Mouse (Mus musculus) midbrain, embryonic 15.5 days (tissue): ENCODE measurements around the gene Itga1. TPM values are rescaled to one million over a fixed set of nuclear protein-coding genes. Genes with fewer than 3 reads are reported as not detected.

Source experiments
- ATAC-seq: fragments of 200-750 bp; cut with Nextera tagmentation; replicated peaks from 2 replicates; pipeline ENCODE4 v1.8.0; 2017; ENCODE audit warnings: moderate TSS enrichment
- H3K27ac ChIP-seq: fragments of 300-500 bp; sonication (generic); 2 replicates; pipeline ENCODE4 v1.5.1; 2015; ENCODE audit warnings: mild to moderate bottlenecking, inconsistent platforms
- H3K27me3 ChIP-seq: fragments of 300-500 bp; sonication (generic); replicated peaks from 2 replicates; pipeline ENCODE4 v1.6.1; 2015; ENCODE audit warnings: inconsistent platforms
- H3K36me3 ChIP-seq: fragments of 300-500 bp; sonication (generic); replicated peaks from 2 replicates; pipeline ENCODE4 v1.6.1; 2015; ENCODE audit warnings: inconsistent platforms
- H3K4me1 ChIP-seq: fragments of 300-500 bp; sonication (generic); 2 replicates; pipeline ENCODE4 v1.6.1; 2015; ENCODE audit warnings: inconsistent platforms
- H3K4me2 ChIP-seq: fragments of 300-500 bp; sonication (generic); 2 replicates; pipeline ENCODE4 v1.6.1; 2015; ENCODE audit warnings: inconsistent platforms, mild to moderate bottlenecking, moderate library complexity
- H3K4me3 ChIP-seq: fragments of 300-500 bp; sonication (generic); 2 replicates; pipeline ENCODE4 v1.5.1; 2015; ENCODE audit warnings: mild to moderate bottlenecking, inconsistent platforms
- H3K9ac ChIP-seq: fragments of 300-500 bp; sonication (generic); 2 replicates; pipeline ENCODE4 v1.6.1; 2015; ENCODE audit warnings: mild to moderate bottlenecking, inconsistent platforms
- H3K9me3 ChIP-seq: fragments of 300-500 bp; sonication (generic); 2 replicates; pipeline ENCODE4 v1.6.1; 2016; ENCODE audit warnings: inconsistent platforms
- WGBS: fragments of 180-500 bp; shearing (Covaris S2); methylation state at CpG from one replicate; pipeline ENCODE4 v1.1.7; 2015; ENCODE audit warnings: mixed read lengths; 5-methylcytosine and 5-hydroxymethylcytosine counted together
- polyA plus RNA-seq: library from polyadenylated mRNA; unstranded; fragments of >200 nt; fragmentation: Nextera tagmentation; extraction: Ambion mirVana; gene quantifications from 2 replicates; pipeline ENCODE4 v1.2.1, GENCODE M21; 2015

Itga1 gene
- polyA plus RNA-seq, 1 experiment from 2014 or later: 7.6 TPM

GRCm38 (mm10) chr13:114931775-114932294, 169.9 kb downstream of the Itga1 start, which contains the start of gene Itga2:
Gene Itga2 (minus strand): TSS chr13:114932100.
- 4% methylated on average over 28 of the region's 28 CpGs for WGBS
- Histone ChIP-seq H3K4me1 (peaks cover 12% of the 10 kb centered on the region), H3K9ac (peak within 1 kb of the TSS; percentile 26), H3K27ac (no peak within 1 kb of the TSS), H3K4me3 (peak within 1 kb of the TSS; percentile 37), H3K4me2 (peak within 1 kb of the TSS; percentile 60), H3K36me3 (no peaks in the 10 kb centered on the region), H3K9me3 (no peaks in the 10 kb centered on the region), H3K27me3 (peaks cover 41% of the 10 kb centered on the region)
- ATAC-seq: peak; percentile 84

GRCm38 (mm10) chr13:114930996-114931649, 170.6 kb downstream of the Itga1 start:
- Histone ChIP-seq H3K27ac (no peak overlapping the region), H3K9me3 (no peaks in the 10 kb centered on the region), H3K4me3 (peak overlapping the region; percentile 37), H3K4me2 (peak overlapping the region; percentile 60), H3K27me3 (peaks cover 46% of the 10 kb centered on the region), H3K4me1 (peaks cover 12% of the 10 kb centered on the region), H3K9ac (peak overlapping the region; percentile 26), H3K36me3 (no peaks in the 10 kb centered on the region)
- peak; percentile 73 for ATAC-seq
- WGBS: 0% methylated on average over 10 of the region's 10 CpGs

- 74% methylated on average over 1 of the region's 1 CpGs for WGBS
- Histone ChIP-seq H3K9ac (no peak overlapping the region), H3K4me1 (peaks cover 14% of the 10 kb centered on the region), H3K27me3 (peaks cover 19% of the 10 kb centered on the region), H3K9me3 (no peaks in the 10 kb centered on the region; the same call in 1 of the 2 replicates), H3K4me2 (no peak overlapping the region), H3K4me3 (no peak overlapping the region), H3K27ac (no peak overlapping the region), H3K36me3 (no peaks in the 10 kb centered on the region)
- ATAC-seq: no peak
Measured at GRCm38 (mm10) chr13:114924785-114925184, 177.0 kb downstream of the Itga1 start.

- ATAC-seq: peak; percentile 96
- H3K9me3 ChIP-seq: no peaks in the 10 kb centered on the region; the same call in 1 of the 2 replicates
- no peak overlapping the region for H3K9ac ChIP-seq
- H3K4me2 ChIP-seq: peak overlapping the region; percentile 30
- peaks cover 15% of the 10 kb centered on the region; the same call in 1 of the 2 replicates for H3K27me3 ChIP-seq
- WGBS: 11% methylated on average over 9 of the region's 9 CpGs
- H3K36me3 ChIP-seq: no peaks in the 10 kb centered on the region
- peak overlapping the region; percentile 58 for H3K27ac ChIP-seq
- peaks cover 14% of the 10 kb centered on the region for H3K4me1 ChIP-seq
- H3K4me3 ChIP-seq: no peak overlapping the region
Measured at GRCm38 (mm10) chr13:114923331-114923730, 178.4 kb downstream of the Itga1 start.

- no peak overlapping the region for H3K27ac ChIP-seq
- H3K4me3 ChIP-seq: no peak overlapping the region
- no peaks in the 10 kb centered on the region for H3K27me3 ChIP-seq
- WGBS: 80% methylated on average over 5 of the region's 5 CpGs
- H3K36me3 ChIP-seq: no peaks in the 10 kb centered on the region
- H3K4me1 ChIP-seq: no peaks in the 10 kb centered on the region
- H3K9me3 ChIP-seq: no peaks in the 10 kb centered on the region; the same call in 1 of the 2 replicates
- ATAC-seq: no peak
- H3K9ac ChIP-seq: no peak overlapping the region
- H3K4me2 ChIP-seq: no peak overlapping the region
Measured at GRCm38 (mm10) chr13:114915767-114916166, 186.0 kb downstream of the Itga1 start.

GRCm38 (mm10) chr13:114914963-114915362, 186.8 kb downstream of the Itga1 start:
- WGBS: 87% methylated on average over 4 of the region's 4 CpGs
- Histone ChIP-seq H3K36me3 (no peaks in the 10 kb centered on the region), H3K4me1 (no peaks in the 10 kb centered on the region), H3K9ac (no peak overlapping the region), H3K4me3 (no peak overlapping the region), H3K4me2 (no peak overlapping the region), H3K27ac (no peak overlapping the region), H3K27me3 (no peaks in the 10 kb centered on the region), H3K9me3 (no peaks in the 10 kb centered on the region; the same call in 1 of the 2 replicates)
- no peak for ATAC-seq

- Histone ChIP-seq H3K4me2 (no peak overlapping the region), H3K36me3 (no peaks in the 10 kb centered on the region), H3K9ac (no peak overlapping the region), H3K27ac (no peak overlapping the region), H3K27me3 (no peaks in the 10 kb centered on the region), H3K9me3 (no peaks in the 10 kb centered on the region), H3K4me3 (no peak overlapping the region), H3K4me1 (no peaks in the 10 kb centered on the region)
- 90% methylated on average over 4 of the region's 4 CpGs for WGBS
- ATAC-seq: no peak
Measured at GRCm38 (mm10) chr13:114914559-114914958, 187.2 kb downstream of the Itga1 start.

GRCm38 (mm10) chr13:114910629-114911028, 191.1 kb downstream of the Itga1 start:
- H3K27me3 ChIP-seq: no peaks in the 10 kb centered on the region
- no peak for ATAC-seq
- H3K4me3 ChIP-seq: no peak overlapping the region
- H3K27ac ChIP-seq: no peak overlapping the region
- no peaks in the 10 kb centered on the region for H3K9me3 ChIP-seq
- no peak overlapping the region for H3K9ac ChIP-seq
- no peaks in the 10 kb centered on the region for H3K36me3 ChIP-seq
- no peaks in the 10 kb centered on the region for H3K4me1 ChIP-seq
- no peak overlapping the region for H3K4me2 ChIP-seq
- 74% methylated on average over 9 of the region's 9 CpGs for WGBS

GRCm38 (mm10) chr13:114909514-114909913, 192.2 kb downstream of the Itga1 start:
- no peaks in the 10 kb centered on the region for H3K36me3 ChIP-seq
- 89% methylated on average over 5 of the region's 5 CpGs for WGBS
- no peak overlapping the region for H3K27ac ChIP-seq
- no peak overlapping the region for H3K4me2 ChIP-seq
- H3K9me3 ChIP-seq: no peaks in the 10 kb centered on the region
- no peaks in the 10 kb centered on the region for H3K27me3 ChIP-seq
- no peak overlapping the region for H3K4me3 ChIP-seq
- no peaks in the 10 kb centered on the region for H3K4me1 ChIP-seq
- ATAC-seq: no peak
- no peak overlapping the region for H3K9ac ChIP-seq

- H3K4me1 ChIP-seq: no peaks in the 10 kb centered on the region
- no peak overlapping the region for H3K27ac ChIP-seq
- no peak overlapping the region for H3K4me2 ChIP-seq
- WGBS: 79% methylated on average over 4 of the region's 4 CpGs
- H3K36me3 ChIP-seq: no peaks in the 10 kb centered on the region
- H3K27me3 ChIP-seq: no peaks in the 10 kb centered on the region
- ATAC-seq: no peak
- H3K4me3 ChIP-seq: no peak overlapping the region
- H3K9me3 ChIP-seq: no peaks in the 10 kb centered on the region
- no peak overlapping the region for H3K9ac ChIP-seq
Measured at GRCm38 (mm10) chr13:114907876-114908275, 193.9 kb downstream of the Itga1 start.
